In genomic region chr11:17528609-17529008, GRCm38 (mm10) we compare ENCODE assay signal across 11 mouse cellular contexts.
A peak's percentile ranks its signal among the peaks of the same experiment; 100 is the strongest.
DNase-seq lines count a peak whose midpoint lies in the region; ATAC-seq and TF ChIP-seq lines count a peak whose summit lies in the region.
"Had no signal": no experiment of that assay in that cellular context is flagged by ENCODE, and none has a peak within 500 bp of the region (broad histone marks: within the 10 kb centered on the region; RNA-seq: fewer than 3 reads in every experiment).

No protein-coding gene starts in this region.

- no peaks in the 10 kb centered on the region for H3K79me2 ChIP-seq in MEL (ENCODE audit: control insufficient read depth, insufficient read depth, low read length, poor library complexity)

- no peak overlapping the region for H3K4me2 ChIP-seq in kidney, embryonic 14.5 days (replicated peaks; ENCODE audit: low read depth, low read length)
- H3K4me2 ChIP-seq in lung, postnatal 0 days (replicated peaks; ENCODE audit: low read depth, low read length), result no peak overlapping the region
- H3K4me2 ChIP-seq: hindbrain, embryonic 12.5 days had no signal

- 77% methylated on average over 6 of the region's 6 CpGs for WGBS in kidney, adult 2 months
- 78% methylated on average over 6 of the region's 6 CpGs for WGBS in kidney, embryonic 14.5 days
- WGBS in lung, postnatal 0 days, result 74% methylated on average over 6 of the region's 6 CpGs

- TF ChIP-seq CTCF in kidney, adult 2 months (conservative IDR thresholded peaks at IDR 0.05; ENCODE audit: insufficient read depth, insufficient read length, low read depth, low read length), result no peak
- no peak for TF ChIP-seq CTCF in MEL (IDR thresholded peaks at IDR 0.05 in 2 of 3, conservative IDR thresholded peaks at IDR 0.05 in 1 of 3; ENCODE audit: control insufficient read depth in 1 of 3, insufficient read depth in 1 of 3, low read depth in 2 of 3, low read length in 3 of 3, poor library complexity in 1 of 3, severe bottlenecking in 1 of 3)
- no peak for TF ChIP-seq CTCF in lung, postnatal 0 days (IDR thresholded peaks at IDR 0.05)

- H3K36me3 ChIP-seq in kidney, adult 2 months (ENCODE audit: control insufficient read depth, insufficient read depth, low read length), result no peaks in the 10 kb centered on the region
- H3K36me3 ChIP-seq in kidney, embryonic 14.5 days (ENCODE audit: control insufficient read depth, insufficient read depth, low read length), result no peaks in the 10 kb centered on the region
- H3K36me3 ChIP-seq in MEL (ENCODE audit: control insufficient read depth in 1 of 2, insufficient read depth in 2 of 2, low read length in 2 of 2), result no peaks in the 10 kb centered on the region
- no peaks in the 10 kb centered on the region for H3K36me3 ChIP-seq in lung, postnatal 0 days (ENCODE audit: insufficient read depth, low read length)
- H3K36me3 ChIP-seq: hindbrain, embryonic 12.5 days had no signal

- TF ChIP-seq RAD21 in MEL (IDR thresholded peaks at IDR 0.05; ENCODE audit: low read depth, low read length), result no peak

- no peaks in the 10 kb centered on the region for H3K9me3 ChIP-seq in kidney, embryonic 14.5 days (ENCODE audit: control insufficient read depth, low read length)
- no peaks in the 10 kb centered on the region for H3K9me3 ChIP-seq in MEL (replicated peaks; ENCODE audit: insufficient read depth, low read length)
- H3K9me3 ChIP-seq in lung, postnatal 0 days (ENCODE audit: low read length), result no peaks in the 10 kb centered on the region
- H3K9me3 ChIP-seq: hindbrain, embryonic 12.5 days had no signal

- no peak for TF ChIP-seq EP300 in MEL (IDR thresholded peaks at IDR 0.05; ENCODE audit: low read depth in 1 of 2, low read length in 2 of 2)
- no peak for TF ChIP-seq EP300 in lung, postnatal 0 days (IDR thresholded peaks at IDR 0.05)

- no peak for TF ChIP-seq POLR2A in kidney, adult 2 months (IDR thresholded peaks at IDR 0.05; ENCODE audit: low read depth, low read length)
- TF ChIP-seq POLR2A in MEL (IDR thresholded peaks at IDR 0.05; ENCODE audit: control insufficient read depth in 1 of 2, insufficient read depth in 1 of 2, low read depth in 1 of 2, low read length in 2 of 2, poor library complexity in 1 of 2), result no peak

- no peak overlapping the region for H3K4me3 ChIP-seq in kidney, adult 2 months (ENCODE audit: insufficient read depth, low read depth, low read length)
- H3K4me3 ChIP-seq in kidney, embryonic 14.5 days (ENCODE audit: low read length), result no peak overlapping the region
- H3K4me3 ChIP-seq in MEL (ENCODE audit: control insufficient read depth in 1 of 2, insufficient read depth in 1 of 2, low read depth in 2 of 2, low read length in 2 of 2), result no peak overlapping the region
- no peak overlapping the region for H3K4me3 ChIP-seq in lung, postnatal 0 days (ENCODE audit: low read depth, low read length)
- H3K4me3 ChIP-seq: hindbrain, embryonic 12.5 days; layer of hippocampus, adult 2 months had no signal

- no peak overlapping the region for H3K9ac ChIP-seq in kidney, embryonic 14.5 days (ENCODE audit: low read depth, low read length)
- no peak overlapping the region for H3K9ac ChIP-seq in MEL (ENCODE audit: control insufficient read depth, low read depth, low read length, poor library complexity, severe bottlenecking)
- H3K9ac ChIP-seq in lung, postnatal 0 days (replicated peaks; ENCODE audit: low read depth), result no peak overlapping the region
- H3K9ac ChIP-seq: hindbrain, embryonic 12.5 days had no signal

- DNase-seq in kidney, adult 2 months, result peak; percentile 4
- peak; percentile 6 for DNase-seq in MEL (ENCODE audit: low read depth, low spot score)
- peak; percentile 14 for DNase-seq in brain, adult 2 months (ENCODE audit: low read depth, low spot score)
- peak; percentile 86 for DNase-seq in lung, postnatal 0 days (ENCODE audit: low spot score)
- no peak for DNase-seq in thymus, postnatal 10 days (ENCODE audit: low spot score in 2 of 2)
- DNase-seq in thymus, postnatal 14 days, result no peak
- DNase-seq: thymus, adult 18-20 months had no signal

- no peaks in the 10 kb centered on the region for H3K4me1 ChIP-seq in kidney, adult 2 months (ENCODE audit: control insufficient read depth, insufficient read depth, low read length)
- H3K4me1 ChIP-seq in kidney, embryonic 14.5 days (ENCODE audit: control insufficient read depth, insufficient read depth, low read length), result no peaks in the 10 kb centered on the region
- H3K4me1 ChIP-seq in MEL (ENCODE audit: control insufficient read depth in 1 of 2, insufficient read depth in 2 of 2, low read length in 2 of 2), result no peaks in the 10 kb centered on the region
- no peaks in the 10 kb centered on the region for H3K4me1 ChIP-seq in lung, postnatal 0 days (ENCODE audit: insufficient read depth, low read depth, low read length)

- no peak for ATAC-seq in kidney, embryonic 14.5 days (ENCODE audit: low FRiP score, low TSS enrichment)
- ATAC-seq in lung, postnatal 0 days, result peak; percentile 72

- H3K27me3 ChIP-seq in kidney, adult 2 months (replicated peaks; ENCODE audit: control insufficient read depth, insufficient read depth, low read length), result no peaks in the 10 kb centered on the region
- H3K27me3 ChIP-seq in kidney, embryonic 14.5 days (ENCODE audit: control insufficient read depth, insufficient read depth, low read length), result no peaks in the 10 kb centered on the region
- peaks cover 2 to 3% of the 10 kb centered on the region in 2 experiments; a peak in 3 of 4 replicates for H3K27me3 ChIP-seq in MEL (ENCODE audit: control insufficient read depth in 1 of 2, insufficient read depth in 2 of 2, low read length in 2 of 2)
- no peaks in the 10 kb centered on the region for H3K27me3 ChIP-seq in lung, postnatal 0 days (replicated peaks; ENCODE audit: insufficient read depth, low read length)
- H3K27me3 ChIP-seq: hindbrain, embryonic 12.5 days had no signal

- no peak overlapping the region for H3K27ac ChIP-seq in kidney, adult 2 months (ENCODE audit: insufficient read depth, low read depth, low read length)
- no peak overlapping the region for H3K27ac ChIP-seq in kidney, embryonic 14.5 days (ENCODE audit: low read depth, low read length)
- H3K27ac ChIP-seq in MEL (ENCODE audit: control insufficient read depth, low read depth, low read length), result no peak overlapping the region
- no peak overlapping the region for H3K27ac ChIP-seq in lung, postnatal 0 days (ENCODE audit: low read length)
- H3K27ac ChIP-seq: hindbrain, embryonic 12.5 days; layer of hippocampus, adult 2 months; macrophage had no signal

TF ChIP-seq in MEL, 35 proteins besides CTCF, POLR2A, EP300 and RAD21:
- TF ChIP-seq NRF1 (IDR thresholded peaks at IDR 0.05; ENCODE audit: insufficient read depth, low read depth, low read length, poor library complexity, severe bottlenecking), result no peak
- TF ChIP-seq NELFE (IDR thresholded peaks at IDR 0.05; ENCODE audit: low read depth, low read length), result no peak
- no peak for TF ChIP-seq MYB (IDR thresholded peaks at IDR 0.05; ENCODE audit: low read depth, low read length)
- TF ChIP-seq POLR2AphosphoS5 (IDR thresholded peaks at IDR 0.05; ENCODE audit: borderline replicate concordance, low read depth, low read length), result no peak
- TF ChIP-seq JUND (IDR thresholded peaks at IDR 0.05; ENCODE audit: low read depth, low read length), result no peak
- TF ChIP-seq ETS1 (IDR thresholded peaks at IDR 0.05; ENCODE audit: low read depth, low read length), result no peak
- no peak for TF ChIP-seq CHD1 (IDR thresholded peaks at IDR 0.05; ENCODE audit: low read depth, low read length)

Comparison
In these comparisons a context has a peak if more than half of its experiments do, and no peak if none do; other contexts are left out.
1. DNase-seq: peak in kidney, adult 2 months (single experiment), MEL (single experiment), brain, adult 2 months (single experiment) and lung, postnatal 0 days (single experiment); none in thymus, postnatal 10 days (0 of 2) and thymus, postnatal 14 days (single experiment).